In genomic region chr16:81437868-81438249, GRCm38 (mm10) we compare ENCODE assay signal across 16 mouse cellular contexts.
"Had no signal": no experiment of that assay in that cellular context is flagged by ENCODE, and none has a peak within 500 bp of the region (broad histone marks: within the 10 kb centered on the region; RNA-seq: fewer than 3 reads in every experiment).

No protein-coding gene starts in this region.

- H3K27ac ChIP-seq: liver, embryonic 14.5 days; midbrain, embryonic 10.5 days; midbrain, embryonic 12.5 days; neural tube, embryonic 13.5 days; neural tube, embryonic 15.5 days had no signal

- H3K9ac ChIP-seq: liver, embryonic 14.5 days; lung, embryonic 14.5 days; midbrain, embryonic 12.5 days; neural tube, embryonic 13.5 days; neural tube, embryonic 15.5 days had no signal

- DNase-seq: lung, embryonic 14.5 days; lung, postnatal 10 days; midbrain, embryonic 14.5 days; retina, postnatal 1 day; right cerebral cortex, adult 18-20 months; right cerebral cortex, postnatal 25 days; right cerebral cortex, postnatal 4 days; thymus, adult 2 months; thymus, postnatal 25 days had no signal

- H3K4me3 ChIP-seq: midbrain, embryonic 10.5 days; midbrain, embryonic 12.5 days; myocyte; neural tube, embryonic 13.5 days; neural tube, embryonic 15.5 days had no signal

- H3K36me3 ChIP-seq: midbrain, embryonic 10.5 days; midbrain, embryonic 12.5 days had no signal

- H3K27me3 ChIP-seq: midbrain, embryonic 12.5 days; neural tube, embryonic 13.5 days; neural tube, embryonic 15.5 days had no signal

- H3K4me1 ChIP-seq: midbrain, embryonic 10.5 days; midbrain, embryonic 12.5 days; neural tube, embryonic 13.5 days; neural tube, embryonic 15.5 days had no signal

- H3K4me2 ChIP-seq: lung, embryonic 14.5 days; midbrain, embryonic 12.5 days; neural tube, embryonic 13.5 days; neural tube, embryonic 15.5 days had no signal

- ATAC-seq: midbrain, embryonic 16.5 days had no signal

- H3K9me3 ChIP-seq: midbrain, embryonic 10.5 days; midbrain, embryonic 12.5 days; neural tube, embryonic 13.5 days; neural tube, embryonic 15.5 days had no signal
